Mouse (Mus musculus) CH12F3 (cell line): ENCODE measurements at regions not wholly inside any gene's neighbourhood (a gene's known extent, or its start where the extent isn't known, plus 50 kb on each side); places are given as distances from the start of the nearest gene placed in this dataset.

Experiments used
- in situ Hi-C: fragments of 300-500 bp; cut with MboI; formaldehyde crosslinking; loops from 2 replicates; pipeline ENCODE4 v1.14.3; 2020; ENCODE audit warnings: low sequenced_read_pairs

DNA sequence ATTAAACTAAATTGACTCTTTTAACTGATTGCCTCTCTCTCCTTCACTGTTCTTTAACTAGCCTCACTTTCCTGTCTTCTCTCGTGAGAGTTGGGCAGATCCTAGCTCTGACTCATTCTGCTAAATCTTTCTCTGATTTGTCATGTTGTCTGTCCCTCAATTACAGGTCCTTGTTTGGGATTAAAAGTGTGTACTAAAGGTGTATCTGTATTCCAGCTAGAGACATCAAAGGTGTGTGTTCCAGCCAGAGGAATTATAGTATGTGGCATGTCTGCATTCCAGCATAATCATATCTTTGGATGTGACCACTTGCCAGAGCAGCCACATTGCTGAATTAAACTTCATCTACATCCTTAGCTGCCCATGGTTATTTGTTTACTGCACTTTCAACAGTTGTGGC, 167.5 kb upstream of the Fam83b start:
- in situ Hi-C loops, result no loop called here

DNA sequence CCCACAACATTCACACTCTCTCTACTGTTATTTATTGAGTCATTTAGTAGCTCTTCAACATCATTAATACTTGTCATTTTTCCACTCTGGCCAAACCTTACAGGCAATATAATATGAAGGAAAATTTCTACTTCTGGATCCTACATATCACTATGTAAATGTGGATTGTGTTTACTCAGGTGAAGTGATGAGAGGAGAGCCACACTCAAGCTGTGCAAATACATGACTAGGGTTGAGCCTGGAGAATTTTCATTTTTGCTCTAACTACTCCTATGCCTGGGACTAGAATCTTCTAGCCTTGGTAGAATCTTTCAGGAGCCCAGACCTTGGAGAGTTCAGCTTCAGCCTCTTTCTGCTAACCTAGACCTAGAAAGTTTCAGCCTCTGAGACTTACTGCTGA, 166.9 kb upstream of the Fam83b start:
- in situ Hi-C loops, result no loop called here

DNA sequence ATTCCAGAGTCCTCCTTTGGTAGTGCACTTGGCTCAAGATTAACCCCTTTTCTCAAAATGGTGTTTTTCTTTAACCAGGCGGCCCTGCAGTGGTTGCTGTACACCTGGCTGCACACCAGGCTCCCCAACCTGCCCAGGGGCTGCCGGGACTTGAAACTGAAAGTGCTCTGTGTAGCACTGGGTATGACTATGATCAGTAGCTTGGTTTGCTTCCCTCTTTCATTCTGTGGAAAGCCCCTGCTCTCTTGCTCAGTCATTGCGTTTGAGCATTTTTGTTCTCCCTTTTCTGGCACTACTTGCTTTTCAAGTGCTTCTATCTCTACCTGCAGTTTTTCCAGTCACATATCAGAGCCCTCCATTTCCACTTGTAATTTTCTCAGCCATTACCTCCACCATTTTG, 156.0 kb upstream of the Fam83b start:
- in situ Hi-C loops, result no loop called here

- in situ Hi-C loops, result no loop called here
Measured at GRCm38 (mm10) chr9:76715852-76716251, 148.9 kb upstream of the Fam83b start.

- in situ Hi-C loops, result no loop called here
Measured at GRCm38 (mm10) chr9:76706451-76706850, 139.5 kb upstream of the Fam83b start.

GRCm38 (mm10) chr9:76705786-76706185, 138.9 kb upstream of the Fam83b start:
- in situ Hi-C loops, result no loop called here

GRCm38 (mm10) chr9:76695547-76695946, 128.6 kb upstream of the Fam83b start:
- in situ Hi-C loops, result no loop called here

DNA sequence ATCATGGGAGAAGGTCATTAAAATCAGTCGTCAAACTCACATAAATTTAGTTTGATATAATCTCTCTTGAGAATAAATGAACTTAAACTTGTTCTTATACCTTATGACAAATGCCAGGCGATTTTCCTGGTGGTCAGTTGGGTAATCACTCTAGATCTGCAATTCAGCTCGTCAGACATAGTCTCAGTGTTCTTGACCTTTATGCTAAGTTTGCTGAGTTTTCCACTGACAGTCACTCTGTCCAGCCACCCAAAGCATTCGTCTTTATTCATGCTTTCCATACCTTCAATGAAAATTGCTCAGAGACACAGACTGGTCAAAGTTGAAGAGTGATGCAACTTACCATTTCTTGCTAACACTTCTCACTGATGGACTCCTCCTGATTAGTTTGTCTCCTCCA, 126.1 kb upstream of the Fam83b start:
- in situ Hi-C loops, result no loop called here

DNA sequence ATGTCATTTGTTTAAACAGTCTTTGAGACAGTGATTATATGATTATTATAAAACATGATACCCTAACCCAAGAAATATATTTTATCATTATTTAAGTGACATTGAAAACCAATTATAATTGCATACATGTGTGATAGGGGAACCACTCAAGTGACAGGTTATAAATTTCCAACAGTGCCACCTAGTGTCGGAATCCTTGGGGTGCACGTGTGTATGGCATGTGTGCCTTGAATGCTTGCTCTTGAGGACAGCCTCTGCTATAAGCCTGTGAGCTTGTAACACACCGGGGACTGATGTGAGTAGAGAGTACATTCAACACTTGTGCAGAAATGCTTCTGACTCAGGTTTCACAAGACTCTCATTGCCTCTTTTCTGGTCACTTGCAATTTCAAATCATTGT, 93.9 kb upstream of the Fam83b start:
- in situ Hi-C loops, result loop anchor here (25.0 kb wide), 1 partner anchor 399 kb away; no protein-coding TSS in a partner anchor

GRCm38 (mm10) chr9:76659798-76660197, 92.9 kb upstream of the Fam83b start:
- in situ Hi-C loops, result loop anchor here (25.0 kb wide), 1 partner anchor 397 kb away; no protein-coding TSS in a partner anchor

GRCm38 (mm10) chr9:76653311-76653710, 86.4 kb upstream of the Fam83b start:
- in situ Hi-C loops, result loop anchor here (25.0 kb wide), 1 partner anchor 391 kb away; no protein-coding TSS in a partner anchor

DNA sequence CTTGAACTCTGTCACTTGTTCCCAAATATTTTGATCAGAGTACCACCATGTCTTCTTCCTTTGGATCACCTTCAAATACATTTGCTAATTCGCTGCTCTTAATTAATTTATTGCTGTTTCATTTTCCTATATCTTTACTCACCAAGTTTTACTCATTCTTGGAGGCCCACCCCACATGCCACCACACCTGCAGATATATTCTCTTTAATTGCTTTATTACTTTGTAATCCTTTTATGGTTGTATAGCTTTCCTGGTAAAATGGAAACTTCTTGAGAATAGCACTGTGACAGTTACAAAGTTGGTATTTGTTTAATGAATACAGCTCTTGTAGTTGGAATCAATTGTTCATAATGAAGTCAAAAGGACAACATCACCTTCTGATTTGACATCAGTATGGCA, 82.6 kb upstream of the Fam83b start:
- in situ Hi-C loops, result no loop called here

- in situ Hi-C loops, result no loop called here
Measured at GRCm38 (mm10) chr9:76646383-76646782, 79.5 kb upstream of the Fam83b start.
